Mouse (Mus musculus) CH12F3 (cell line): Measurements from ENCODE around the gene Kdm4d.
"Not testable (repeated sequence)": the region's sequence is repeated elsewhere in the genome, so short reads cannot be mapped to it uniquely, and the experiment has no call there.

Experiments
- in situ Hi-C: fragments of 300-500 bp; cut with MboI; formaldehyde crosslinking; loops from 2 replicates; pipeline ENCODE4 v1.14.3; 2020; ENCODE audit warnings: low sequenced_read_pairs

The Kdm4d gene

GRCm38 (mm10) chr9:14500023-14500915, at the start of gene Kdm4d, which contains the start of gene Cwc15:
Gene Kdm4d (minus strand): TSS chr9:14500482.
Gene Cwc15 (plus strand): TSS chr9:14500617.
- in situ Hi-C loops = no loop called here

DNA sequence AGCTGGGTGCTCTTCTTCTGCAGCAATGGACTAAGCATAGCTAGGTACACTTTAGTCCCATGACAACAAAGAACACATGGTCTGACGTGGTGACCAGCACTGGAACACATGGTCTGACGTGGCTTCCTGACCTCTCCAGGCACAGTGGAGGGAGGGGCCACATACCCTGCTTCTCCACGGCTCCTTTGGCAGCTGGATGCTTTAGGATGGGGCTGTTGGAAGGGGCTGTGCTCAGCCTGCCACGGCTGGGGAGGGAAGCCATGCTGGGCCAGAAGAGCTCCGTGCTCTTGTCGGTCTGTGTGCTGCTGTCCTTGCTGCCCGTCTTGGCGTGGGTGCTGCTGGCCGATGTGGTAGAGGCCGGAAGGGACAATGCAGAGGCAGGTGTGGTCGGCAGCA, 48.1 kb upstream of the Kdm4d start:
- in situ Hi-C loops = no loop called here

DNA sequence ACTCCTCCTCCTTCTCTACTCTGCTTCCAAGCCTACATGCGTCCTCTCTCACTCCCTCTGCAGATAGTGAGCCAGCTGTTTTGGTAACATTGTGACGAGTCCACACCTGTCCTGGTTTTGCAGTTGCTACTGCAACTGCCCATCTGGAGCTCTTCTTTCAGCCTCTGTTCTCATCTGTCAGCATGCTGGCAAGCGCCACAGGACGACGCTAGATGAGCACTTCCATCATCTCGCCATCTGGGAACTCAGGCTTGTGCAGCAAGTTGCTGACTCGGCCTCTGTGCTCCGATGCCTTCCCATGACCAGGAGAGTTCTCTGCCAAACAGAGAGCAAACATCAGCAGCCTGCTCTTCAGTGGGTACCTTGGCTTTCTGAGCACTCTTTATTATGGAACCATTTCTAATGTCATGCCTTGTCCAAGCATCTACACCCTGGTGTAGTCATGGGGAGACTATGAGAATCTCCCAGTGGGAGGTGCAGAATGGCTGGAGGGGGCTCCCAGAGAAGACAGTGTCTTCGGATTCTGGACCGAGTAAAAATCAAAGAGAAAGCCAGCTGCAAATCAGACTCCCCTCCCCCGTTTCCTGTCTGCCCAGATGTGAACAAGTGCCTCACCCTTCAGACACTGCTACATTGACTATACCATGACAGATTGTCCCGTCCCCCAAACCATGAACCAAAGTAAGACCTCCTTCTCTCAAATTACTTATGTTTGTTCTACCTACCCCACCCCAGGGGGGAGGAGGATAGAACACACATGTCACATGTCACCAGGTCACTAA, 47.5 kb upstream of the Kdm4d start:
- in situ Hi-C loops = no loop called here

- in situ Hi-C loops = no loop called here
Measured at GRCm38 (mm10) chr9:14544034-14544757, 43.9 kb upstream of the Kdm4d start.

- in situ Hi-C loops = no loop called here
Measured at GRCm38 (mm10) chr9:14534833-14535456, 34.7 kb upstream of the Kdm4d start.

GRCm38 (mm10) chr9:14533659-14534058, 33.4 kb upstream of the Kdm4d start:
- in situ Hi-C loops = no loop called here

DNA sequence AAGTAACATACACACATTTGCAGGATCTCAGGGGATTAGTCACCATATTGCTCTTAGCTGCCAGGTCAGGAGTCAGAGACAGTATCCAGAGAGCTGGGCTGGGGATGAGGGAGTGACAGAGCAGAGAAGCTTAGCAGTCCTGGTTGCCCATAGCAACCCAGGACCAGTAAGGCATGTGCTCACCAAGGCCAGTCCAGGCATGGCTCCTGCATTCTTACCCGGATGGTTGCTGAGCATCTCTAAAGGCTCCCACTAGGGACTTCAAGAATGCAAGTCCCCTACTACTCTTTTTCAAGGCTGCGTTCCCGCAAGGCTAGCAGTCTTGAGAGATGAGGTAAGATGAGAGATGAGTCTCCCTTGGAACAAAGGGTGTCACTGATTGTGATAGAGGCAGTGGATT, 32.0 kb upstream of the Kdm4d start:
- in situ Hi-C loops = no loop called here

- in situ Hi-C loops = no loop called here
Measured at GRCm38 (mm10) chr9:14530004-14530403, 29.7 kb upstream of the Kdm4d start.

DNA sequence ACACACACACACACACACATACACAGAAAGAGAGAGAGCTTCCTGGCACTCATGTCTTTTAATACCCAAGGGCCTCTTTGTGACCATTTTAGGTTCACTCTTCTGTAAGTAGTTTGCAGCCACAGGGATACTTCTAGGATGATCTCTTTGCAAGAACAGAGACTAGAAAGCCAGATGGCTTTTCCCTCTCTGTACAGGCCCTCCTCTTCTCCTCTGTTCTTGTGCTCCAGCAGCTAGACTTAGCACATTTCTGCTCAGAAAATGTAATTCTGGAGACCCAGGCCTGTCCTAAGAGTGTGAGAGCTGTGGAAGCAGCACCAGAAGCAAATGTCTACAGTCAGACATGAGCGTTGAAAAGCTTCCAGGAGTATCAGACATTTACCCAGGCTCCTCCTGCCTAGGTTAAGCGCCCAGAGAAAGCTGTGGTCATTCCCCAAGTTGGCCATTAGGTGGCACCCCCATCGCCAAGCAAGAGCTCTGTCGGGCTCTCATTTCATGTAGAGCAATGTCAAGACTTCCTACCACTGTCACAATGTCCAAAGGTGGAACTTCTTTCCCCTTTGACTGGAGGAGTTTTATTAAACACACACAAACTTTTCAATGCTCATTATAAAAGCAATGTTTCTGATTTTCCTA, 23.2 kb upstream of the Kdm4d start:
- in situ Hi-C loops = no loop called here

DNA sequence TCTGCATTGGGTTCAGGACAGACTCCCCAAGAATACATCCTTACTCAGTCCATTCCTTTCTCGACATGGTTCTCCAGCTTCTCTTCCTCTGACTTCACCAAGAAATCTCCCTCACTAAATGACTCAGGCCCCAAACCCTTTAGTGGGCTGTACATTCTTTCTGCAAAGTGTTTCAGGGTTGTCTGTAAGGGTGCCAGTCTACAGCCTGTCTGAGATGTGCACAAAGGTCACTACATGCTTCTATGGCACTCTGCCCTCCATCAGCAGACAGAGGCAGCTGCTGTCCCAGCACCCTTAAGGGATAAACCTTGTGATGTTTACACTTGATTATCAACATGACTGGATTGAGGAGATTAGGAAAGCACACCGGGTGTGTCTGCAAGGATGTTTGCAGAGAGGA, 21.4 kb upstream of the Kdm4d start:
- in situ Hi-C loops = no loop called here

GRCm38 (mm10) chr9:14520971-14521670, 20.8 kb upstream of the Kdm4d start:
- in situ Hi-C loops = no loop called here

DNA sequence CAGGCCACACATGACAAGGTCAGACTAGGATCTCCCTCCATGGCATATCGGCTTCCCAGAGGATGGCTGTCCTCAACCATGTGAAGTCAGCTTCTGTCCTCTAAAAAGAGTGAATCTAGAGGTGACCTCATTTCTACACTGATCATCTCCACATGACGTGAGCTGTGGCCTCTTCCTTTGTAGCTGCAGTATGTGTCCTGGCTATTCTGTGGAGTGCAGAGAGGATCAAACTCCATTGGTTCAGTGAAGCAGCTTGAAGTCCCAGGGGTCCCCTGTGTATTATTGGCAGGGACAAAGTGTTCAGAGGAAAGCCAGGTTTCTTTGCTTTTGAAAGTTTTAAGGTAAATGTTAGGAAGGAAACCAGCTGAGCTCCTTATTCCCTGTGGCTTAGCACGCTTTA, 17.8 kb upstream of the Kdm4d start:
- in situ Hi-C loops = loop anchor here (10.0 kb wide), 1 partner anchor 177 kb away; no protein-coding TSS in a partner anchor

- in situ Hi-C loops = loop anchor here (10.0 kb wide), 1 partner anchor 178 kb away; no protein-coding TSS in a partner anchor
Measured at GRCm38 (mm10) chr9:14517296-14517695, 17.0 kb upstream of the Kdm4d start.

DNA sequence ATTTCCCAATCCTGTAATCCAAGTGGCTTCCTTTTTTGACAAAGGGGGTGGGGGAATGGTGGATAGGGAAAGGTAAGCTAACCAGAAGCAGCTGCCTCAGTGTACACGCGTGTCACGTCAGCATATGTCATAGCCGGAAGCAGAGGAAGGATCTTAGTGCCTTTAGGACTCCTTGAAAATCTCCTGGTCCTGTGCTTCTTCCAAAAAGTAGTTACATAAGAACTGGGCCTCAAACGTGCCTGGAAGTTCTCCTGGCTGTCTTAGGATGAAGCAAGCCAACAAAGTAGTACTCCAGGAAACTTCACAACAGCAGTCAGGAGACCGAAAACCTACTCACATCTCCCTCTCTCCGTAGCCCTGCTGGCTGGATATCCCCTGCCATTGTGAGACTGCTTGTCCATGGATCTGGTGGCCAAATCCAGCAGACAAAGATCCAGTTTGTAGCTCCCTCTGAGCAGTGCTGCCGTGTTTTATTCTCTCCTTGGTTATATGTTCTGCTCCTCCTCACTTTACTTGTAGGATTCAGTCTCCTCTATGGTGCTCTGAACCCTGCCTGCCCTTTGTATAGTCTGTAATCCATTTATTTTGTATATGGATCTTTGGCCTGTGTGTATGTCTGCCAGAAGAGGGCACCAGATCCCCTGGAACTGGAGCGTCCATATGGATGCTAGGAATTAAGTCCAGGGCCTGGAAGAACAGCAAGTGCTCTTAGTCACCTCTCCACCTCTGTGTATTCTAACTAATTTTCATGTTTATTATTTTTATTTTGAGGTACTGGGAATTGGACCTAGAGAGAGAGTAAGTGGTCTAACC, 12.6 kb upstream of the Kdm4d start:
- in situ Hi-C loops = loop anchor here (10.0 kb wide), 1 partner anchor 182 kb away; no protein-coding TSS in a partner anchor

- in situ Hi-C loops = no loop called here
Measured at GRCm38 (mm10) chr9:14500916-14501424, 688 bp upstream of the Kdm4d start.

DNA sequence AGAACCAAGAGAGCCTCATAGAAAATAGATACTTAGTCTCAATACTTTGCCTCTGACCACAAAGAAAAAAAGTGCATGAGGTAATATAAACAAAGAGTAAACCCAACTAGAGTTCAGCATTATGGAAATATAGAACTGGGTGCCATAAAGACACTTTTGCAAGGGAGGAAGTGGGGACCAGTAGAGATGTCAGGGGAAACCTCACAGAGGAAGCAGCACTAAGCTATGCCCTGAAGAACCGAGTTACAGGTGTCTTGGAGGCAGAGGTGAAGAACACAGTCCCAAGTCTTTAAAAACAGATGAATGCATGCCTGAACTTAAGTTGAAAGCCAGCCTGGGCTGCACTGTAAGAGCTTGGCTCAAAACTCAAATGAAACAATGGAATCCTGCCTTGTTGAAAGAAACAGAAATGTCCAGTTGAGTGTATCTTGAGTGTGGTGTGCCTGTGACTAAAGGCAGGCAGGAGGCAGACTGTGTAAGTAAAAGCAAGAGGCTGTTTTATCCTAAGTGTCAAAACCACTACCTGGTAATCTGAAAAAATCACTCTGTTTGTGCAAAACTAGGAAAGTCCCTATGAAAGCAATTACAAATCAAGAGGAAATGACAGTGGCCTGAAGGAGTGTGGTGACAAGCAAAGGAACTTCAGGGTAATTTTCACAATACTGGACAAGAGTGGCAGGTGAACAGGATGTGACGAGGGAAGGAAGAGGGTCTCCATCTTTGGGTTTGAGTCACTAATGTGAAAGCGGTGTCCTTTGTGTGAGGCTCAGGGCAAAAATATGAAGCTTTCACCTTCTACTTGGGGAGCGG, 1.2 kb downstream of the Kdm4d start:
- in situ Hi-C loops = no loop called here

- in situ Hi-C loops = not testable (repeated sequence)
Measured at GRCm38 (mm10) chr9:14463668-14464067, 36.6 kb downstream of the Kdm4d start.

DNA sequence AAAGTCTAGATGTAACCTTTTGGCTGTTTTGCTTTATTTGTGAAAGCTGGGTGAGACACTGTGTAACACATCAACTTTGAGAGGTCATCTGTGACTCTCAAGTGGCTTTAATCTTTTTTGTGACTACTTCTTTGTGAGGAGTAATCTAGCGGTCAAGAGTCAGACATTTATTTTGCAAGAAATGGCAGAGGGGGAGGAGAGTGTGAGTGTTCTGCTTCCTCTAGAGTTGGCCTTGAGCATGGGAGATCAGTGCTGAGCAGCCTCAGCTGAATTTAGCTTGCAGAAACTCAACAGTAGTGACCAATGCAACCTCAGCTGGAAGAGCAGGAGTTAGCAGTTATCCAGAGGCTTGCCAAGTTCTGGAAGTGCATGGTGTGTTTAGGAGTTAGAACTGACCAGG, 37.7 kb downstream of the Kdm4d start:
- in situ Hi-C loops = not testable (repeated sequence)
